Mouse (Mus musculus): ENCODE measurements at regions not wholly inside any gene's neighbourhood (a gene's known extent, or its start where the extent isn't known, plus 50 kb on each side); places are given as distances from the start of the nearest gene placed in this dataset.
A peak's percentile ranks its signal among the peaks of the same experiment; 100 is the strongest.

GRCm38 (mm10) chr12:109539046-109539445 lies 61.1 kb downstream of the Rtl1 start:
- peaks cover 13% of the 10 kb centered on the region; the same call in 1 of the 2 replicates for H3K4me1 ChIP-seq (ENCODE audit: control insufficient read depth, insufficient read depth, low read length)
- H3K9ac ChIP-seq (ENCODE audit: low read length) = no peak overlapping the region
- H3K9me3 ChIP-seq (replicated peaks; ENCODE audit: control insufficient read depth, low read length) = peaks cover 37% of the 10 kb centered on the region
- ATAC-seq (ENCODE audit: insufficient read depth, low FRiP score) = no peak
- WGBS = 86% methylated on average over 8 of the region's 8 CpGs
- no peaks in the 10 kb centered on the region for H3K27me3 ChIP-seq (ENCODE audit: control insufficient read depth, insufficient read depth, low read length)
- no peak overlapping the region for H3K4me2 ChIP-seq (ENCODE audit: low read depth, low read length)
- no peaks in the 10 kb centered on the region for H3K36me3 ChIP-seq (ENCODE audit: control insufficient read depth, insufficient read depth, low read length)
- H3K4me3 ChIP-seq (replicated peaks; ENCODE audit: low read length) = no peak overlapping the region
- no peak overlapping the region for H3K27ac ChIP-seq (ENCODE audit: low read length)

- Histone ChIP-seq H3K4me3 (replicated peaks; ENCODE audit: low read length) (no peak overlapping the region), H3K27ac (ENCODE audit: low read length) (no peak overlapping the region), H3K27me3 (ENCODE audit: control insufficient read depth, insufficient read depth, low read length) (no peaks in the 10 kb centered on the region), H3K4me2 (ENCODE audit: low read depth, low read length) (no peak overlapping the region), H3K9me3 (replicated peaks; ENCODE audit: control insufficient read depth, low read length) (peaks cover 37% of the 10 kb centered on the region), H3K36me3 (ENCODE audit: control insufficient read depth, insufficient read depth, low read length) (no peaks in the 10 kb centered on the region), H3K9ac (ENCODE audit: low read length) (no peak overlapping the region), H3K4me1 (ENCODE audit: control insufficient read depth, insufficient read depth, low read length) (peaks cover 13% of the 10 kb centered on the region; the same call in 1 of the 2 replicates)
- ATAC-seq (ENCODE audit: insufficient read depth, low FRiP score) = no peak
- 80% methylated on average over 3 of the region's 3 CpGs for WGBS
Observed at GRCm38 (mm10) chr12:109538641-109539040, 61.5 kb downstream of the Rtl1 start.

GRCm38 (mm10) chr12:109536536-109536935 lies 63.6 kb downstream of the Rtl1 start:
- no peak for ATAC-seq (ENCODE audit: insufficient read depth, low FRiP score)
- no peaks in the 10 kb centered on the region for H3K36me3 ChIP-seq (ENCODE audit: control insufficient read depth, insufficient read depth, low read length)
- peaks cover 23% of the 10 kb centered on the region for H3K9me3 ChIP-seq (replicated peaks; ENCODE audit: control insufficient read depth, low read length)
- peaks cover 27% of the 10 kb centered on the region for H3K4me1 ChIP-seq (ENCODE audit: control insufficient read depth, insufficient read depth, low read length)
- H3K27me3 ChIP-seq (ENCODE audit: control insufficient read depth, insufficient read depth, low read length) = no peaks in the 10 kb centered on the region
- 69% methylated on average over 3 of the region's 3 CpGs for WGBS
- H3K4me2 ChIP-seq (ENCODE audit: low read depth, low read length) = no peak overlapping the region
- no peak overlapping the region for H3K9ac ChIP-seq (ENCODE audit: low read length)
- no peak overlapping the region for H3K4me3 ChIP-seq (replicated peaks; ENCODE audit: low read length)
- H3K27ac ChIP-seq (ENCODE audit: low read length) = 0 out of 2 replicates have a peak overlapping the region, but pooled peaks have one; percentile 2

- Histone ChIP-seq H3K4me3 (replicated peaks; ENCODE audit: low read length) (no peak overlapping the region), H3K36me3 (ENCODE audit: control insufficient read depth, insufficient read depth, low read length) (no peaks in the 10 kb centered on the region), H3K4me1 (ENCODE audit: control insufficient read depth, insufficient read depth, low read length) (peaks cover 30% of the 10 kb centered on the region), H3K9ac (ENCODE audit: low read length) (no peak overlapping the region), H3K27me3 (ENCODE audit: control insufficient read depth, insufficient read depth, low read length) (no peaks in the 10 kb centered on the region), H3K27ac (ENCODE audit: low read length) (peak overlapping the region; percentile 54; the same call in 1 of the 2 replicates), H3K4me2 (ENCODE audit: low read depth, low read length) (no peak overlapping the region), H3K9me3 (replicated peaks; ENCODE audit: control insufficient read depth, low read length) (peaks cover 23% of the 10 kb centered on the region; the same call in 1 of the 2 replicates)
- 27% methylated on average over 8 of the region's 8 CpGs for WGBS
- peak; percentile 12; the same call in 1 of the 2 replicates for ATAC-seq (ENCODE audit: insufficient read depth, low FRiP score)
Observed at GRCm38 (mm10) chr12:109532392-109532791, 67.7 kb downstream of the Rtl1 start.

- peak overlapping the region; percentile 54; the same call in 1 of the 2 replicates for H3K27ac ChIP-seq (ENCODE audit: low read length)
- no peak overlapping the region for H3K4me3 ChIP-seq (replicated peaks; ENCODE audit: low read length)
- H3K36me3 ChIP-seq (ENCODE audit: control insufficient read depth, insufficient read depth, low read length) = no peaks in the 10 kb centered on the region
- peaks cover 30% of the 10 kb centered on the region for H3K4me1 ChIP-seq (ENCODE audit: control insufficient read depth, insufficient read depth, low read length)
- H3K4me2 ChIP-seq (ENCODE audit: low read depth, low read length) = no peak overlapping the region
- H3K9ac ChIP-seq (ENCODE audit: low read length) = no peak overlapping the region
- ATAC-seq (ENCODE audit: insufficient read depth, low FRiP score) = no peak
- H3K27me3 ChIP-seq (ENCODE audit: control insufficient read depth, insufficient read depth, low read length) = no peaks in the 10 kb centered on the region
- peaks cover 32% of the 10 kb centered on the region; the same call in 1 of the 2 replicates for H3K9me3 ChIP-seq (replicated peaks; ENCODE audit: control insufficient read depth, low read length)
- WGBS = 74% methylated on average over 8 of the region's 8 CpGs
Observed at GRCm38 (mm10) chr12:109531347-109532023, 68.6 kb downstream of the Rtl1 start.

- no peak overlapping the region for H3K9ac ChIP-seq (ENCODE audit: low read length)
- no peak for ATAC-seq (ENCODE audit: insufficient read depth, low FRiP score)
- WGBS = 68% methylated on average over 19 of the region's 19 CpGs
- no peak overlapping the region for H3K4me2 ChIP-seq (ENCODE audit: low read depth, low read length)
- no peaks in the 10 kb centered on the region for H3K27me3 ChIP-seq (ENCODE audit: control insufficient read depth, insufficient read depth, low read length)
- no peaks in the 10 kb centered on the region for H3K36me3 ChIP-seq (ENCODE audit: control insufficient read depth, insufficient read depth, low read length)
- H3K4me1 ChIP-seq (ENCODE audit: control insufficient read depth, insufficient read depth, low read length) = peaks cover 26% of the 10 kb centered on the region
- peaks cover 35% of the 10 kb centered on the region; the same call in 1 of the 2 replicates for H3K9me3 ChIP-seq (replicated peaks; ENCODE audit: control insufficient read depth, low read length)
- H3K4me3 ChIP-seq (replicated peaks; ENCODE audit: low read length) = no peak overlapping the region
- no peak overlapping the region for H3K27ac ChIP-seq (ENCODE audit: low read length)
Observed at GRCm38 (mm10) chr12:109530215-109531050, 69.7 kb downstream of the Rtl1 start.

GRCm38 (mm10) chr12:109529501-109529900 lies 70.6 kb downstream of the Rtl1 start:
- Histone ChIP-seq H3K27ac (ENCODE audit: low read length) (no peak overlapping the region), H3K9ac (ENCODE audit: low read length) (no peak overlapping the region), H3K27me3 (ENCODE audit: control insufficient read depth, insufficient read depth, low read length) (no peaks in the 10 kb centered on the region), H3K4me3 (replicated peaks; ENCODE audit: low read length) (no peak overlapping the region), H3K36me3 (ENCODE audit: control insufficient read depth, insufficient read depth, low read length) (no peaks in the 10 kb centered on the region), H3K4me2 (ENCODE audit: low read depth, low read length) (no peak overlapping the region), H3K4me1 (ENCODE audit: control insufficient read depth, insufficient read depth, low read length) (peaks cover 18% of the 10 kb centered on the region), H3K9me3 (replicated peaks; ENCODE audit: control insufficient read depth, low read length) (peaks cover 35% of the 10 kb centered on the region; the same call in 1 of the 2 replicates)
- ATAC-seq (ENCODE audit: insufficient read depth, low FRiP score) = no peak
- 82% methylated on average over 6 of the region's 6 CpGs for WGBS

- no peak for ATAC-seq (ENCODE audit: insufficient read depth, low FRiP score)
- H3K36me3 ChIP-seq (ENCODE audit: control insufficient read depth, insufficient read depth, low read length) = no peaks in the 10 kb centered on the region
- no peak overlapping the region for H3K27ac ChIP-seq (ENCODE audit: low read length)
- 70% methylated on average over 5 of the region's 5 CpGs for WGBS
- H3K4me1 ChIP-seq (ENCODE audit: control insufficient read depth, insufficient read depth, low read length) = peaks cover 17% of the 10 kb centered on the region
- no peak overlapping the region for H3K4me3 ChIP-seq (replicated peaks; ENCODE audit: low read length)
- H3K9me3 ChIP-seq (replicated peaks; ENCODE audit: control insufficient read depth, low read length) = peaks cover 35% of the 10 kb centered on the region; the same call in 1 of the 2 replicates
- H3K27me3 ChIP-seq (ENCODE audit: control insufficient read depth, insufficient read depth, low read length) = no peaks in the 10 kb centered on the region
- H3K9ac ChIP-seq (ENCODE audit: low read length) = no peak overlapping the region
- H3K4me2 ChIP-seq (ENCODE audit: low read depth, low read length) = 0 out of 2 replicates have a peak overlapping the region, but pooled peaks have one; percentile 56
Observed at GRCm38 (mm10) chr12:109528966-109529365, 71.2 kb downstream of the Rtl1 start.

GRCm38 (mm10) chr12:109528263-109528545 lies 71.9 kb downstream of the Rtl1 start:
- H3K4me3 ChIP-seq (replicated peaks; ENCODE audit: low read length) = peak overlapping the region; percentile 38
- no peak overlapping the region for H3K27ac ChIP-seq (ENCODE audit: low read length)
- no peaks in the 10 kb centered on the region for H3K27me3 ChIP-seq (ENCODE audit: control insufficient read depth, insufficient read depth, low read length)
- peak overlapping the region; percentile 48; the same call in 1 of the 2 replicates for H3K9ac ChIP-seq (ENCODE audit: low read length)
- H3K36me3 ChIP-seq (ENCODE audit: control insufficient read depth, insufficient read depth, low read length) = no peaks in the 10 kb centered on the region
- peak overlapping the region; percentile 56 for H3K4me2 ChIP-seq (ENCODE audit: low read depth, low read length)
- no peak for ATAC-seq (ENCODE audit: insufficient read depth, low FRiP score)
- WGBS = 55% methylated on average over 27 of the region's 27 CpGs
- H3K9me3 ChIP-seq (replicated peaks; ENCODE audit: control insufficient read depth, low read length) = peaks cover 35% of the 10 kb centered on the region; the same call in 1 of the 2 replicates
- H3K4me1 ChIP-seq (ENCODE audit: control insufficient read depth, insufficient read depth, low read length) = peaks cover 15% of the 10 kb centered on the region

Data from stomach, embryonic 16.5 days (tissue).